Mouse (Mus musculus) hindbrain, embryonic 12.5 days (tissue): ENCODE data around the gene Pbrm1. TPM values are rescaled to one million over a fixed set of nuclear protein-coding genes. Genes with fewer than 3 reads are reported as not detected.

ENCODE experiments used
- ATAC-seq: fragments of 200-750 bp; cut with Nextera tagmentation; 2 replicates; pipeline ENCODE4 v1.8.0; 2017; ENCODE audit warnings: moderate TSS enrichment; ENCODE audit not compliant: low FRiP score
- H3K27ac ChIP-seq: fragments of 300-500 bp; sonication (generic); 2 replicates; pipeline ENCODE4 v1.5.1; 2016; ENCODE audit warnings: mild to moderate bottlenecking
- H3K27me3 ChIP-seq: fragments of 300-500 bp; sonication (generic); 2 replicates; pipeline ENCODE4 v1.6.1; 2016; ENCODE audit warnings: mild to moderate bottlenecking
- H3K36me3 ChIP-seq: fragments of 300-500 bp; sonication (generic); 2 replicates; pipeline ENCODE4 v1.6.1; 2016; ENCODE audit warnings: mild to moderate bottlenecking
- H3K4me1 ChIP-seq: fragments of 300-500 bp; sonication (generic); 2 replicates; pipeline ENCODE4 v1.6.1; 2016
- H3K4me2 ChIP-seq: fragments of 300-500 bp; sonication (generic); replicated peaks from 2 replicates; pipeline ENCODE4 v1.6.1; 2016; ENCODE audit warnings: mild to moderate bottlenecking
- H3K4me3 ChIP-seq: fragments of 300-500 bp; sonication (generic); 2 replicates; pipeline ENCODE4 v1.5.1; 2016; ENCODE audit warnings: mild to moderate bottlenecking
- H3K9ac ChIP-seq: fragments of 300-500 bp; sonication (generic); 2 replicates; pipeline ENCODE4 v1.6.1; 2016; ENCODE audit warnings: mild to moderate bottlenecking, moderate library complexity
- H3K9me3 ChIP-seq: fragments of 300-500 bp; sonication (generic); replicated peaks from 2 replicates; pipeline ENCODE4 v1.6.1; 2016; ENCODE audit warnings: mild to moderate bottlenecking
- WGBS: fragments of 180-500 bp; shearing (Covaris S2); methylation state at CpG from one replicate; pipeline ENCODE4 v1.1.7; 2016; 5-methylcytosine and 5-hydroxymethylcytosine counted together
- polyA plus RNA-seq: library from polyadenylated mRNA; unstranded; fragments of >200 nt; fragmentation: Nextera tagmentation; extraction: Ambion mirVana; gene quantifications from 2 replicates; pipeline ENCODE4 v1.2.1, GENCODE M21; 2016

The Pbrm1 gene
- polyA plus RNA-seq, 1 experiment from 2014 or later, result 191 TPM

- Histone ChIP-seq H3K9ac (peak overlapping the region; percentile 88), H3K36me3 (peaks cover 52% of the 10 kb centered on the region), H3K4me3 (peak overlapping the region; percentile 74), H3K4me1 (peaks cover 24% of the 10 kb centered on the region), H3K27me3 (no peaks in the 10 kb centered on the region), H3K27ac (no peak overlapping the region), H3K9me3 (no peaks in the 10 kb centered on the region), H3K4me2 (peak overlapping the region; percentile 88)
- 0% methylated on average over 2 of the region's 2 CpGs for WGBS
- no peak for ATAC-seq
Measured at GRCm38 (mm10) chr14:31017854-31018253, 1.1 kb upstream of the Pbrm1 start.

- Histone ChIP-seq H3K9ac (peak overlapping the region; percentile 88), H3K4me1 (peaks cover 24% of the 10 kb centered on the region), H3K4me3 (peak overlapping the region; percentile 74), H3K9me3 (no peaks in the 10 kb centered on the region), H3K4me2 (peak overlapping the region; percentile 88), H3K27me3 (no peaks in the 10 kb centered on the region), H3K36me3 (peaks cover 49% of the 10 kb centered on the region), H3K27ac (peak overlapping the region; percentile 98)
- peak; percentile 96 for ATAC-seq
- WGBS, result 7% methylated on average over 36 of the region's 56 CpGs
Measured at GRCm38 (mm10) chr14:31019331-31020205, 630 bp downstream of the Pbrm1 start.

- no peak overlapping the region for H3K9ac ChIP-seq
- WGBS, result 76% methylated on average over 1 of the region's 1 CpGs
- no peaks in the 10 kb centered on the region for H3K27me3 ChIP-seq
- H3K4me3 ChIP-seq, result no peak overlapping the region
- H3K9me3 ChIP-seq, result no peaks in the 10 kb centered on the region
- no peak for ATAC-seq
- no peak overlapping the region for H3K27ac ChIP-seq
- peaks cover 21% of the 10 kb centered on the region for H3K4me1 ChIP-seq
- no peak overlapping the region for H3K4me2 ChIP-seq
- H3K36me3 ChIP-seq, result peaks cover 47% of the 10 kb centered on the region
Measured at GRCm38 (mm10) chr14:31022579-31022978, 3.6 kb downstream of the Pbrm1 start.

- H3K4me3 ChIP-seq, result no peak overlapping the region
- H3K4me1 ChIP-seq, result peaks cover 3% of the 10 kb centered on the region
- H3K4me2 ChIP-seq, result no peak overlapping the region
- WGBS, result 79% methylated on average over 3 of the region's 3 CpGs
- no peak for ATAC-seq
- no peak overlapping the region for H3K9ac ChIP-seq
- no peaks in the 10 kb centered on the region for H3K27me3 ChIP-seq
- peaks cover 70% of the 10 kb centered on the region for H3K36me3 ChIP-seq
- no peaks in the 10 kb centered on the region for H3K9me3 ChIP-seq
- no peak overlapping the region for H3K27ac ChIP-seq
Measured at GRCm38 (mm10) chr14:31025785-31026184, 6.8 kb downstream of the Pbrm1 start.

GRCm38 (mm10) chr14:31045296-31045695 lies 26.4 kb downstream of the Pbrm1 start:
- peaks cover 61% of the 10 kb centered on the region for H3K36me3 ChIP-seq
- no peak for ATAC-seq
- 94% methylated on average over 5 of the region's 5 CpGs for WGBS

GRCm38 (mm10) chr14:31045817-31046216 lies 26.9 kb downstream of the Pbrm1 start:
- Histone ChIP-seq H3K4me3 (no peak overlapping the region), H3K9ac (no peak overlapping the region), H3K9me3 (no peaks in the 10 kb centered on the region), H3K4me1 (no peaks in the 10 kb centered on the region), H3K27ac (no peak overlapping the region), H3K4me2 (no peak overlapping the region), H3K27me3 (no peaks in the 10 kb centered on the region), H3K36me3 (peaks cover 64% of the 10 kb centered on the region)
- WGBS, result 94% methylated on average over 1 of the region's 1 CpGs
- no peak for ATAC-seq

More at GRCm38 (mm10) chr14:31045296-31045695, 26.4 kb downstream of the Pbrm1 start:
- Histone ChIP-seq H3K27me3 (no peaks in the 10 kb centered on the region), H3K4me2 (no peak overlapping the region), H3K9ac (no peak overlapping the region), H3K4me3 (no peak overlapping the region), H3K27ac (no peak overlapping the region), H3K9me3 (no peaks in the 10 kb centered on the region), H3K4me1 (no peaks in the 10 kb centered on the region)

GRCm38 (mm10) chr14:31062277-31062676 lies 43.3 kb downstream of the Pbrm1 start:
- Histone ChIP-seq H3K4me2 (no peak overlapping the region), H3K9me3 (no peaks in the 10 kb centered on the region), H3K27me3 (no peaks in the 10 kb centered on the region), H3K4me1 (no peaks in the 10 kb centered on the region), H3K9ac (no peak overlapping the region), H3K36me3 (peaks cover 64% of the 10 kb centered on the region), H3K27ac (no peak overlapping the region), H3K4me3 (no peak overlapping the region)
- WGBS, result 79% methylated on average over 1 of the region's 1 CpGs
- ATAC-seq, result no peak

GRCm38 (mm10) chr14:31069086-31069733 lies 50.3 kb downstream of the Pbrm1 start:
- peaks cover 60% of the 10 kb centered on the region for H3K36me3 ChIP-seq
- 97% methylated on average over 4 of the region's 4 CpGs for WGBS

GRCm38 (mm10) chr14:31078597-31079208 lies 59.8 kb downstream of the Pbrm1 start:
- Histone ChIP-seq H3K9ac (no peak overlapping the region), H3K4me2 (no peak overlapping the region), H3K36me3 (peaks cover 70% of the 10 kb centered on the region), H3K4me3 (no peak overlapping the region), H3K27me3 (no peaks in the 10 kb centered on the region), H3K27ac (no peak overlapping the region), H3K9me3 (no peaks in the 10 kb centered on the region), H3K4me1 (no peaks in the 10 kb centered on the region)
- WGBS, result 94% methylated on average over 3 of the region's 3 CpGs
- no peak for ATAC-seq

More at GRCm38 (mm10) chr14:31069086-31069733, 50.3 kb downstream of the Pbrm1 start:
- Histone ChIP-seq H3K9ac (no peak overlapping the region), H3K4me3 (no peak overlapping the region), H3K27ac (no peak overlapping the region), H3K4me2 (no peak overlapping the region), H3K27me3 (no peaks in the 10 kb centered on the region), H3K9me3 (no peaks in the 10 kb centered on the region), H3K4me1 (no peaks in the 10 kb centered on the region)
- no peak for ATAC-seq

GRCm38 (mm10) chr14:31079313-31080028 lies 60.5 kb downstream of the Pbrm1 start:
- 92% methylated on average over 3 of the region's 3 CpGs for WGBS
- Histone ChIP-seq H3K4me3 (no peak overlapping the region), H3K27me3 (no peaks in the 10 kb centered on the region), H3K36me3 (peaks cover 62% of the 10 kb centered on the region), H3K27ac (no peak overlapping the region), H3K4me2 (no peak overlapping the region), H3K9ac (no peak overlapping the region), H3K9me3 (no peaks in the 10 kb centered on the region), H3K4me1 (no peaks in the 10 kb centered on the region)
- no peak for ATAC-seq

GRCm38 (mm10) chr14:31081147-31081546 lies 62.2 kb downstream of the Pbrm1 start:
- no peak overlapping the region for H3K27ac ChIP-seq

GRCm38 (mm10) chr14:31087433-31087832 lies 68.5 kb downstream of the Pbrm1 start:
- 87% methylated on average over 6 of the region's 6 CpGs for WGBS
- no peak for ATAC-seq
- Histone ChIP-seq H3K36me3 (peaks cover 72% of the 10 kb centered on the region), H3K9ac (no peak overlapping the region), H3K4me1 (no peaks in the 10 kb centered on the region), H3K4me2 (no peak overlapping the region), H3K27ac (no peak overlapping the region), H3K27me3 (no peaks in the 10 kb centered on the region), H3K4me3 (no peak overlapping the region), H3K9me3 (no peaks in the 10 kb centered on the region)

More at GRCm38 (mm10) chr14:31081147-31081546, 62.2 kb downstream of the Pbrm1 start:
- peaks cover 59% of the 10 kb centered on the region for H3K36me3 ChIP-seq
- no peaks in the 10 kb centered on the region for H3K4me1 ChIP-seq
- no peak overlapping the region for H3K9ac ChIP-seq
- no peak overlapping the region for H3K4me2 ChIP-seq
- no peak for ATAC-seq
- H3K9me3 ChIP-seq, result no peaks in the 10 kb centered on the region
- H3K4me3 ChIP-seq, result no peak overlapping the region
- H3K27me3 ChIP-seq, result no peaks in the 10 kb centered on the region
